Mouse (Mus musculus): ENCODE data around the gene Cers6. TPM values are rescaled to one million over a fixed set of nuclear protein-coding genes. Genes with fewer than 3 reads are reported as not detected.
A peak's percentile ranks its signal among the peaks of the same experiment; 100 is the strongest.

Cers6 gene
- polyA plus RNA-seq, 1 experiment from 2014 or later: 55.3 TPM

- Histone ChIP-seq H3K4me1 (ENCODE audit: control insufficient read depth, insufficient read depth, low read length) (peaks cover 4% of the 10 kb centered on the region; the same call in 1 of the 2 replicates), H3K9me3 (replicated peaks; ENCODE audit: control insufficient read depth, low read length, poor library complexity, severe bottlenecking) (no peaks in the 10 kb centered on the region), H3K36me3 (ENCODE audit: control insufficient read depth, insufficient read depth, low read length) (no peaks in the 10 kb centered on the region), H3K4me2 (ENCODE audit: low read length) (no peak overlapping the region), H3K27ac (ENCODE audit: low read length) (no peak overlapping the region), H3K27me3 (ENCODE audit: control insufficient read depth, insufficient read depth, low read depth, low read length) (no peaks in the 10 kb centered on the region), H3K9ac (ENCODE audit: low read depth, low read length) (no peak overlapping the region), H3K4me3 (ENCODE audit: low read depth, low read length) (no peak overlapping the region)
- ATAC-seq: no peak
- 82% methylated on average over 6 of the region's 6 CpGs for WGBS
Measured at GRCm38 (mm10) chr2:69019821-69020489, 158.7 kb downstream of the Cers6 start.

- Histone ChIP-seq H3K4me2 (ENCODE audit: low read length) (no peak overlapping the region), H3K9me3 (replicated peaks; ENCODE audit: control insufficient read depth, low read length, poor library complexity, severe bottlenecking) (no peaks in the 10 kb centered on the region), H3K4me1 (ENCODE audit: control insufficient read depth, insufficient read depth, low read length) (peaks cover 4% of the 10 kb centered on the region; the same call in 1 of the 2 replicates), H3K9ac (ENCODE audit: low read depth, low read length) (no peak overlapping the region), H3K36me3 (ENCODE audit: control insufficient read depth, insufficient read depth, low read length) (no peaks in the 10 kb centered on the region), H3K27me3 (ENCODE audit: control insufficient read depth, insufficient read depth, low read depth, low read length) (no peaks in the 10 kb centered on the region), H3K27ac (ENCODE audit: low read length) (no peak overlapping the region), H3K4me3 (ENCODE audit: low read depth, low read length) (no peak overlapping the region)
- 89% methylated on average over 4 of the region's 4 CpGs for WGBS
- 0 out of 2 replicates have a peak, but pooled peaks have one; percentile 43 for ATAC-seq
Measured at GRCm38 (mm10) chr2:69020636-69021310, 159.5 kb downstream of the Cers6 start.

- Histone ChIP-seq H3K4me2 (ENCODE audit: low read length) (no peak overlapping the region), H3K36me3 (ENCODE audit: control insufficient read depth, insufficient read depth, low read length) (no peaks in the 10 kb centered on the region), H3K4me1 (ENCODE audit: control insufficient read depth, insufficient read depth, low read length) (peaks cover 4% of the 10 kb centered on the region; the same call in 1 of the 2 replicates), H3K4me3 (ENCODE audit: low read depth, low read length) (no peak overlapping the region), H3K27ac (ENCODE audit: low read length) (no peak overlapping the region), H3K9me3 (replicated peaks; ENCODE audit: control insufficient read depth, low read length, poor library complexity, severe bottlenecking) (no peaks in the 10 kb centered on the region), H3K27me3 (ENCODE audit: control insufficient read depth, insufficient read depth, low read depth, low read length) (no peaks in the 10 kb centered on the region), H3K9ac (ENCODE audit: low read depth, low read length) (no peak overlapping the region)
- no peak for ATAC-seq
- 25% methylated on average over 4 of the region's 4 CpGs for WGBS
Measured at GRCm38 (mm10) chr2:69021516-69021915, 160.3 kb downstream of the Cers6 start.

GRCm38 (mm10) chr2:69024856-69025255 is 163.6 kb downstream of the Cers6 start:
- WGBS: 78% methylated on average over 2 of the region's 2 CpGs
- H3K27me3 ChIP-seq (ENCODE audit: control insufficient read depth, insufficient read depth, low read depth, low read length): no peaks in the 10 kb centered on the region
- no peak overlapping the region for H3K27ac ChIP-seq (ENCODE audit: low read length)
- no peak for ATAC-seq
- peaks cover 4% of the 10 kb centered on the region; the same call in 1 of the 2 replicates for H3K4me1 ChIP-seq (ENCODE audit: control insufficient read depth, insufficient read depth, low read length)
- H3K9me3 ChIP-seq (replicated peaks; ENCODE audit: control insufficient read depth, low read length, poor library complexity, severe bottlenecking): no peaks in the 10 kb centered on the region
- H3K4me2 ChIP-seq (ENCODE audit: low read length): no peak overlapping the region
- H3K9ac ChIP-seq (ENCODE audit: low read depth, low read length): no peak overlapping the region
- no peak overlapping the region for H3K4me3 ChIP-seq (ENCODE audit: low read depth, low read length)
- H3K36me3 ChIP-seq (ENCODE audit: control insufficient read depth, insufficient read depth, low read length): no peaks in the 10 kb centered on the region

- Histone ChIP-seq H3K4me1 (ENCODE audit: control insufficient read depth, insufficient read depth, low read length) (peaks cover 2% of the 10 kb centered on the region; the same call in 1 of the 2 replicates), H3K9ac (ENCODE audit: low read depth, low read length) (no peak overlapping the region), H3K36me3 (ENCODE audit: control insufficient read depth, insufficient read depth, low read length) (no peaks in the 10 kb centered on the region), H3K4me2 (ENCODE audit: low read length) (no peak overlapping the region), H3K27me3 (ENCODE audit: control insufficient read depth, insufficient read depth, low read depth, low read length) (no peaks in the 10 kb centered on the region), H3K27ac (ENCODE audit: low read length) (no peak overlapping the region), H3K9me3 (replicated peaks; ENCODE audit: control insufficient read depth, low read length, poor library complexity, severe bottlenecking) (no peaks in the 10 kb centered on the region), H3K4me3 (ENCODE audit: low read depth, low read length) (no peak overlapping the region)
- peak; percentile 32; the same call in 1 of the 2 replicates for ATAC-seq
- WGBS: 64% methylated on average over 2 of the region's 2 CpGs
Measured at GRCm38 (mm10) chr2:69032562-69032961, 171.3 kb downstream of the Cers6 start.

- Histone ChIP-seq H3K27me3 (ENCODE audit: control insufficient read depth, insufficient read depth, low read depth, low read length) (no peaks in the 10 kb centered on the region), H3K4me3 (ENCODE audit: low read depth, low read length) (no peak overlapping the region), H3K4me2 (ENCODE audit: low read length) (no peak overlapping the region), H3K36me3 (ENCODE audit: control insufficient read depth, insufficient read depth, low read length) (no peaks in the 10 kb centered on the region), H3K9me3 (replicated peaks; ENCODE audit: control insufficient read depth, low read length, poor library complexity, severe bottlenecking) (no peaks in the 10 kb centered on the region), H3K27ac (ENCODE audit: low read length) (no peak overlapping the region), H3K4me1 (ENCODE audit: control insufficient read depth, insufficient read depth, low read length) (peaks cover 2% of the 10 kb centered on the region; the same call in 1 of the 2 replicates), H3K9ac (ENCODE audit: low read depth, low read length) (no peak overlapping the region)
- no peak for ATAC-seq
- WGBS: 12% methylated on average over 4 of the region's 4 CpGs
Measured at GRCm38 (mm10) chr2:69035457-69035856, 174.2 kb downstream of the Cers6 start.

- Histone ChIP-seq H3K36me3 (ENCODE audit: control insufficient read depth, insufficient read depth, low read length) (no peaks in the 10 kb centered on the region), H3K4me1 (ENCODE audit: control insufficient read depth, insufficient read depth, low read length) (peaks cover 2% of the 10 kb centered on the region), H3K9ac (ENCODE audit: low read depth, low read length) (no peak overlapping the region), H3K4me3 (ENCODE audit: low read depth, low read length) (no peak overlapping the region), H3K9me3 (replicated peaks; ENCODE audit: control insufficient read depth, low read length, poor library complexity, severe bottlenecking) (no peaks in the 10 kb centered on the region), H3K4me2 (ENCODE audit: low read length) (no peak overlapping the region), H3K27ac (ENCODE audit: low read length) (no peak overlapping the region), H3K27me3 (ENCODE audit: control insufficient read depth, insufficient read depth, low read depth, low read length) (no peaks in the 10 kb centered on the region)
- ATAC-seq: no peak
- WGBS: 94% methylated on average over 2 of the region's 2 CpGs
Measured at GRCm38 (mm10) chr2:69037362-69037761, 176.1 kb downstream of the Cers6 start.

GRCm38 (mm10) chr2:69042327-69043106 is 181.3 kb downstream of the Cers6 start:
- no peak overlapping the region for H3K4me2 ChIP-seq (ENCODE audit: low read length)
- ATAC-seq: 0 out of 2 replicates have a peak, but pooled peaks have one; percentile 40
- H3K9me3 ChIP-seq (replicated peaks; ENCODE audit: control insufficient read depth, low read length, poor library complexity, severe bottlenecking): no peaks in the 10 kb centered on the region
- WGBS: 59% methylated on average over 6 of the region's 6 CpGs
- H3K36me3 ChIP-seq (ENCODE audit: control insufficient read depth, insufficient read depth, low read length): no peaks in the 10 kb centered on the region
- no peak overlapping the region for H3K9ac ChIP-seq (ENCODE audit: low read depth, low read length)
- H3K27ac ChIP-seq (ENCODE audit: low read length): no peak overlapping the region
- peaks cover 3% of the 10 kb centered on the region for H3K4me1 ChIP-seq (ENCODE audit: control insufficient read depth, insufficient read depth, low read length)
- no peaks in the 10 kb centered on the region for H3K27me3 ChIP-seq (ENCODE audit: control insufficient read depth, insufficient read depth, low read depth, low read length)
- H3K4me3 ChIP-seq (ENCODE audit: low read depth, low read length): no peak overlapping the region
